Mouse (Mus musculus) erythroid progenitor cell, adult 5-6 weeks (primary cell): ENCODE data around the gene Apom. TPM values are rescaled to one million over a fixed set of nuclear protein-coding genes. Genes with fewer than 3 reads are reported as not detected.

Experiments
- ATAC-seq: replicated peaks from 2 replicates; pipeline ENCODE4 v1.8.0; 2016; ENCODE audit warnings: moderate number of reproducible peaks, mild to moderate bottlenecking, moderate TSS enrichment, inconsistent platforms; ENCODE audit not compliant: poor library complexity, low FRiP score, severe bottlenecking
- total RNA-seq, 2 experiments: library from RNA; stranded (forward) in 1 of 2; stranded (reverse) in 1 of 2; fragments of 150-400 nt in 1 of 2; fragments of 186-747, 209-891 nt in 1 of 2; gene quantifications; 2 replicates each; pipeline versions ENCODE4 v1.2.3 to v1.2.4; 2015 to 2017; ENCODE audit warnings: low replicate concordance in 2 of 2

The Apom gene
- total RNA-seq, 2 experiments from 2014 or later: not detected

GRCm38 (mm10) chr17:35103221-35103690 is 28.6 kb downstream of the Apom start:
- no peak for ATAC-seq

- no peak for ATAC-seq
Measured at GRCm38 (mm10) chr17:35102299-35102698, 29.6 kb downstream of the Apom start.

DNA sequence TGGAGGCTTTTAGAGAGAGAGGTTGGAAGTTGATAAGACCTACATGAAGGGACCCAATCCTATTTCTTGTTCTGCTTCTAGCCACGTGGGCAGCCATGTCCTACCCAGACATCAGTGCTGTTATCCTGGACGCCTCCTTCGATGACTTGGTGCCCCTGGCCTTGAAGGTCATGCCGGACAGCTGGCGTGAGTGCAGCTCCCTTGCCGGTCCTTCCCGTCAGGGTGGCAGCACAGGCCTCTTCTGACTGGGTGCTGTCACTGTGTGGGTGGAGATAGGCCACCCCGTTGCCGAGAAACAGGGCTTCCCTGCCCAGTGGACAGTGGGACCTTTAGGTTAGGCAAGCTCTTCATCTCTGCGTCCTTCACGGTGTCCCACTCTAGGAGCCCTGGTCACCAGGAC is 30.7 kb downstream of the Apom start:
- ATAC-seq: no peak

GRCm38 (mm10) chr17:35100196-35100765 is 31.6 kb downstream of the Apom start:
- ATAC-seq: no peak

- ATAC-seq: no peak
Measured at GRCm38 (mm10) chr17:35097164-35097655, 34.6 kb downstream of the Apom start.

DNA sequence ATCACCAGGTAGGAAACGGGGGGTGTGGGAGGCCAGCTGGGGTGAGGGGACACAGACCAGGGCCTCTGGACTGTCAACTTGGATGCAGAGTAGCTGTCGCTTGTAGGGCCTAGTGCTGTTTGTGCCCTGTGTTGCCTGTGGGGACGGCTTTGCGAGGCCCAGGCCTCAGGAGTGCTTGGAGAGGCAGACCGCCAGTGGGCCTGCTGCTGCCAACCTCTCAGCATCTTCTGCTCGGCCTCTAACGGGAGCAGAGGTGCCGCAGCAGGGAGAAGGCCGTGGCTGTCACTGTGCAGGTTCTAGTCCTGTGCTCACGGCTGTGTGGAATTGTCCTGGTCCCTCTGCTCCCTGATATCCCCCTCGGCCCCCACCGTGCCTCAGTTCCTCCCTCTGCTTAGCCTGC is 35.3 kb downstream of the Apom start:
- no peak for ATAC-seq

GRCm38 (mm10) chr17:35094475-35095365 is 37.1 kb downstream of the Apom start:
- ATAC-seq: no peak

- no peak for ATAC-seq
Measured at GRCm38 (mm10) chr17:35092403-35093198, 39.2 kb downstream of the Apom start.

DNA sequence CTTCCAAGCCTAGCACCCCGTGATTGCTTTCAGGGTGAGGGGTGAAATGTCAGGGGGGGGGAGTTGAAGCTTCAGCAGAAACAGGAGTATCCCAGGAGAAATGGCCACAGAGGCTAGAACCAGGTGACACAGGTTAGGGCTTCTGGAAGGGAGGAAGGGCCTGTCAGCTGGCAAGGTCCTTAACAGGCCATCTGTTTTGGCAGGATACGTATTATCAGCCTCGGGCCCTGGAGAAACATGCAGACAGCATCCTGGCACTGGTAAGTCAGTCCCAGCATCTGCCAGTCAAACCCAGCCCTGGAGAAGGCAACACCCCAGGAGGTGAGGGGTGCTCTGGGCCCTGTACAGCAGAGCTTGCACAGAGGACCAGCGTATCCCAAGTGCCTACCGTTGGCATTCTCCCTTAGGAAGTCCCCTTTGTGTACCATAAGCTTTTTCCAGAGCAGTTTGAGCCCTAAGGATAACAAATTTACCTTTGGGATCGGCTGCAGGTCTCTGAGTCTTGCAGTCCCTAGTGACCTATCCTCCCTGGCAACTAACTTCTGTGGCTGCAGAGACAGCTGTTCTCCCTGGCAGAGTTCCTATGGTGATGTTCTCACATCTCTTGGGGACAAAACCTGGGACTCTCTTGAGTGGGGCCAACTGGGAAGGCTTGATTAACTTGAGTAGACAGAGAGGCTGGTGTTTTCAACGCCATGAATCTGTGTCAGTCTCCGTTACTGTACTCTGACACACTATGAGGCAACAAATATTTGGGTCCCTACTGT is 41.5 kb downstream of the Apom start:
- peak; percentile 81 for ATAC-seq

GRCm38 (mm10) chr17:35088825-35089644 is 42.8 kb downstream of the Apom start, which contains the start of gene Abhd16a:
TSS of gene Abhd16a (plus strand) at chr17:35089263.
- ATAC-seq: peak; percentile 92

DNA sequence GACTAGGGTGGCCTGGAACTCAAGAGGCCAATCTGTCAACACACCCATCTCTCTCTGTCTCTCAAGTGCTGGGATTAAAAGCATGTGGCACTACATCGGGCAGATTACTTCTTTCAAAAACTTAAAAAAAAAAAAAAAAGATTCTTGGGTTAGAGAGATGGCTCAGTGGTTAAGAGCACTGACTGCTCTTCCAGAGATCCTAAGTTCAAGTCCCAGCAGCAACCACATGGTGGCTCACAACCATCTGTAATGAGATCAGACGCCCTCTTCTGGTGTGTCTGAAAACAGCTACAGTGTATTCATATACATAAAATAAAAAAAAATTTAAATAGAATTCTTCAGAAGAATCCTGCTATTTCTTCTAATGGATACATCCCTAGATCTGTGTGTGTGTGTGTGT is 43.7 kb downstream of the Apom start:
- ATAC-seq: no peak

- ATAC-seq: no peak
Measured at GRCm38 (mm10) chr17:35085208-35085865, 46.5 kb downstream of the Apom start, which contains the start of gene Ly6g6f. TSS of gene Ly6g6f (minus strand) at chr17:35085610.

DNA sequence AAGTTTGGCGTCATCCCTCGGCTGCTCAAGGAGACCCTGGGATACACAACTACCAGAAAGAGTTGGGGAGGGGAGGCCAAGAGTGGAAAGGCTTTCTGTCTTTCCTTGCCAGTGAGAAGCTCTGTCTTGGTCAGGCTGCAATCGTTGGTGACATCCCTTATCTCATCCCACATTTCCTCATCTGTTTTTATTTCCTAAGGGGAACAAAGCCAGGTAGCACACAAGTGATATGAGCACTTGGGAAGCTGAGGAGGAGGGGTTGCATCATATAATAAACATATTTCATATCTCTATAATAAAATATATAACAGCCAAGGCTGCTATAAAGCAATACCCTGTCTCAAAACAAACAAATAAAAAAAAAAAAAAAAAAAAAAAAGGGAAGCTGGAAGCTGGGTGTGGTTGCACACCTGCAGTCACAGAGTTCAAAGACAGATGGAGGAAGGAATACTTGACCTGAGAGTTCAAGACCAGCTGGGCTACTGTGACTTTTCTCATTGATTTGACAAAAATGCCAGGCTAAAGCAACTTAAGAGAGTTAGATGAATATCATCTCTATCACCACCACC is 47.8 kb downstream of the Apom start:
- ATAC-seq: no peak

DNA sequence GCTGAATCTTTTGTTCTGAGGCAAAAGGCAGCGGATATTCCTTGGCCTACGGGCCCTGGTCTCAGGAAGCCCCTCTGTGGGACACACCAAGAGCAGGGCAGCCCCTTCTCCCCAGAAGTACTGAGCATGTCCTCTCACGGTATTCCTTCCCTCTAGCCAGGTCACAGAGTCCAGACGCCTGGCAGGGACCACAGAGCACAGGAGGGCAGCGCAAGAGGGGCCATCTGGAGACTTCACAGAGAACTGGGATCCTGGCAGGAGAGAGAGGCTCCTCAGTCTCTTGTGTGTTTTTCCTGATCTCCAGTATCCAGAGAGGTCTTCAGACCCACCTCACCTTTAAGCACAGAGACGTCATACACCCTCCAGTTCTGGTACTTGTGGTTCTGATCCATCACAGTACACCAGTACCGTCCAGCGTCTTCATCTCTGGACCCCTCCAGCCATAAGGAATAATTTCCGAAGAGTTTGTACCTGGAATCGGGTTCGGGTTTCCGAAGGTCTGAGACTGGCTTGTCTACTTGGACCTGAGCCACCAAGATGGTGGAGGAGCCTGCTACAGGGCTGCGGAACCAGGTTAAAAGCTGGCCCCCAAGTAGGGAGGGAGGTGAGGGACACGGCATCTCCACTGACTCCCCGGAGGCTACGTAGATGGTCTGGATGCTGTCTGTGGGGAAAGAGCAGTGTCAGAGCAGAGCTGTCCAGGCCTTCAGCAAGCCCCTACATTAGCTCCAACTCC is 48.8 kb downstream of the Apom start:
- no peak for ATAC-seq

GRCm38 (mm10) chr17:35080710-35081109 is 51.1 kb downstream of the Apom start:
- ATAC-seq: no peak

- ATAC-seq: peak; percentile 66
Measured at GRCm38 (mm10) chr17:35080248-35080647, 51.6 kb downstream of the Apom start.

GRCm38 (mm10) chr17:35079778-35080177 is 52.1 kb downstream of the Apom start:
- peak; percentile 92 for ATAC-seq
